Mouse (Mus musculus): ENCODE measurements around the gene Olfr344. TPM values are rescaled to one million over a fixed set of nuclear protein-coding genes. Genes with fewer than 3 reads are reported as not detected.

Olfr344 gene
- polyA plus RNA-seq (2012; ENCODE audit: low replicate concordance), result 0.02 TPM in 1 of 2 replicates, not detected in the other

DNA sequence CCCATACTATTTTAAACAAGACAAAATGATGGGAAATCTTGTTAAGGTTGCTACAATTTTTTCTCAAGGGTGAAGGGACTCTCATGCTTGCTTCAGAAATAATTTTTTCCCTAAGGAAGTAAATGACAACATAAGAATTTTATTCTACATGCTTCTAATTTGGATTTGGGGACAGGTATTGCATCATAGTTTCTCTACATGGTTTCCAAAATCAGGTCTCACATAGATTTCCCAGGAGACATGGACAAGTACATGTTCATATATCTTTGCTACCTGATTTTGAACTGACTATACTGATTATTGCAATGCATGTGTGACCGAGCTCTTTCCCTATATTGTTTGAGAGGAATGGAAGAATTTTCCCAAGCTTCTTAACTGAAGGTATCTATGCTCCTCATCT is at the start of gene Olfr344:
Olfr344 (plus strand) TSS at position 301 of the 400 bp plus-strand sequence.

DNA sequence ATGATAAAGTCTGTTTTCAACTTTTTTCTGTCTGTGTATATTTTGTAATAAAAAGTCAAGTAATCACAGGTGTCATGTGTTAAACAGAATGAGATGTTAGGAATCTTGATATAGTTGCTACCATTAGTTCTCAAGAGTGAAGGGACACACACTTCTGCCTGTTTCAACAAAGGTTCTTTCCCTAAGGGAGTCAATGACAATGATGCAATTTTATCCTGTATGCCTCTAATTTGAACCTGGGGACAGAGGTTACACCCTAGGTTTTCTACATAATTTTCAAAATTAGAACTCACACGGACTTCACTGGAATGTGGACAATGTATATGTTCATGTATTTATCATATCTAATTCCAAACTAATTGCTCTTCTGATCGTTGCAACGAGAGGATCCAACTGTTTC is 41.8 kb upstream of the Olfr344 start, which contains the start of gene Olfr342:
Olfr342 (plus strand) TSS at position 301 of the 400 bp plus-strand sequence.

Other genes starting within 250 kb of the Olfr344 start
- 0.03 TPM in 1 of 2 replicates, not detected in the other for gene Olfr338, start 193.1 kb upstream of the Olfr344 start, polyA plus RNA-seq (2012; ENCODE audit: low replicate concordance)
- gene Olfr339, start 147.7 kb upstream of the Olfr344 start, polyA plus RNA-seq (2012; ENCODE audit: low replicate concordance), result not detected in 2 replicates
- not detected in 2 replicates for gene Olfr340, start 114.1 kb upstream of the Olfr344 start, polyA plus RNA-seq (2012; ENCODE audit: low replicate concordance)
- not detected in 2 replicates for gene Olfr341, start 84.2 kb upstream of the Olfr344 start, polyA plus RNA-seq (2012; ENCODE audit: low replicate concordance)
- gene Olfr342, start 41.7 kb upstream of the Olfr344 start, polyA plus RNA-seq (2012; ENCODE audit: low replicate concordance), result 0.10 TPM in 1 of 2 replicates, not detected in the other
- gene Olfr345, start 73.4 kb downstream of the Olfr344 start, polyA plus RNA-seq (2012; ENCODE audit: low replicate concordance), result not detected in 2 replicates
- not detected in 2 replicates for gene Olfr346, start 119.1 kb downstream of the Olfr344 start, polyA plus RNA-seq (2012; ENCODE audit: low replicate concordance)
- 0.05 TPM in 1 of 2 replicates, not detected in the other for gene Olfr347, start 165.2 kb downstream of the Olfr344 start, polyA plus RNA-seq (2012; ENCODE audit: low replicate concordance)
- gene Olfr348, start 217.6 kb downstream of the Olfr344 start, polyA plus RNA-seq (2012; ENCODE audit: low replicate concordance), result not detected in 2 replicates
- 0.03 TPM in 1 of 2 replicates, not detected in the other for gene Olfr50, start 223.9 kb downstream of the Olfr344 start, polyA plus RNA-seq (2012; ENCODE audit: low replicate concordance)

All from leukemia stem cell, adult 10-12 weeks (primary cell).